Mouse (Mus musculus): ENCODE results near the gene Magi1. TPM values are rescaled to one million over a fixed set of nuclear protein-coding genes. Genes with fewer than 3 reads are reported as not detected.

Magi1 gene
- polyA plus RNA-seq, 1 experiment from 2014 or later = 22.9 TPM

- Histone ChIP-seq H3K9ac (ENCODE audit: low read length) (no peak overlapping the region), H3K9me3 (replicated peaks; ENCODE audit: control insufficient read depth, low read length) (0 out of 2 replicates have a peak, but pooled peaks cover 3% of the 10 kb centered on the region), H3K4me1 (ENCODE audit: control insufficient read depth, insufficient read depth, low read length) (peaks cover 5% of the 10 kb centered on the region; the same call in 1 of the 2 replicates), H3K4me3 (ENCODE audit: low read depth, low read length) (no peak overlapping the region), H3K36me3 (ENCODE audit: control insufficient read depth, insufficient read depth, low read length) (no peaks in the 10 kb centered on the region), H3K27ac (ENCODE audit: low read depth, low read length) (no peak overlapping the region), H3K4me2 (ENCODE audit: low read length) (no peak overlapping the region), H3K27me3 (replicated peaks; ENCODE audit: control insufficient read depth, insufficient read depth, low read length) (no peaks in the 10 kb centered on the region)
- ATAC-seq = no peak
- 80% methylated on average over 3 of the region's 3 CpGs for WGBS
- DNase-seq (ENCODE audit: low spot score) = no peak
Measured at GRCm38 (mm10) chr6:93979241-93979640, 304.5 kb downstream of the Magi1 start.

DNA sequence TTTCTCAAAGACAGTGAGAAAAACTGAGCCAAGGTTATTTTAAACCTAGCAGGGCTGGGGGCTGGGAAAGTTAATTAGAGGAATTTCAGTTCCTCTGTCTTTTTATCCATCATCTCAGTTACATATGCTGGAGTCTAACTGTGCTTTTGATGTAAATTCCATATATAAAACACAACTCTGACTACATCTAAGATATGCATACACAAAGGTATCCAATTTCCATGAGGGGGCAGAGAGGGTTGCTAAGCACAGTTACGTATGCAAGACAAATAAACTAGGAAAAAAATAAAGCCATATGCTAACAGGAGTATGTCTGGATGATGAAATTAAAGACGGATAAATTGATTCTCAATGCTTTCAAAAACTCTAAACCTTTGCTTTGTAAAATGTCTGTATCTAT lies 315.0 kb downstream of the Magi1 start:
- no peaks in the 10 kb centered on the region for H3K36me3 ChIP-seq (ENCODE audit: control insufficient read depth, insufficient read depth, low read length)
- H3K9me3 ChIP-seq (replicated peaks; ENCODE audit: control insufficient read depth, low read length) = no peaks in the 10 kb centered on the region
- H3K4me1 ChIP-seq (ENCODE audit: control insufficient read depth, insufficient read depth, low read length) = no peaks in the 10 kb centered on the region
- no peak for DNase-seq (ENCODE audit: low spot score)
- H3K27ac ChIP-seq (ENCODE audit: low read depth, low read length) = no peak overlapping the region
- H3K4me3 ChIP-seq (ENCODE audit: low read depth, low read length) = no peak overlapping the region
- WGBS = 66% methylated on average over 2 of the region's 2 CpGs
- H3K27me3 ChIP-seq (replicated peaks; ENCODE audit: control insufficient read depth, insufficient read depth, low read length) = no peaks in the 10 kb centered on the region
- H3K4me2 ChIP-seq (ENCODE audit: low read length) = no peak overlapping the region
- no peak for ATAC-seq
- no peak overlapping the region for H3K9ac ChIP-seq (ENCODE audit: low read length)

DNA sequence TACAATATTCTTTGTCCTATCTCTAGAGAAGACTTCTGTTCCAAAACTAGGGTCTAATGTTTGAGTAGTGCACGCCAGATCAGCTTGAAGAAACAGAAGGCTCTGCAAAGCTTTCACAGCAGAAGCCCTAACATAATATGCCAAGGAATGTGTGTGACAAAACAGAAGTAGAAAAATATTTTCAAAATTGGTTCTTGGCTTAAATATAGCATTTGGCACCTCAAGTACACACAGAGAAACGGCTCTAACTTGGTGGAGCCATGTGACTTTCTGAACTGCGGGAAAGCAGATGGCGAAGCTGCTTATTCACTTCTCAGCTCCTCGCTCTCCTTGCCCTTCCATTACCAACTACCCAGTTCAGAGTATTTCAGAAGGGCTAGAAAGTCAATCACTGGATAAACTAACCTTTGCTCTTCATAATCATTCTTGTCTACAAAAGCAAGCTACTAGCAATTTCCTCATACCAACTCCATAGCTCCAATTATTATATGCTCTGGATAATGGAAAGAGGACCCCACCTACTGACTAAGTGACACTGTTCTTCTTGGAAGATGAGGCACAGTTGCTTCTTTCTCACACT lies 320.9 kb downstream of the Magi1 start:
- Histone ChIP-seq H3K4me2 (ENCODE audit: low read length) (no peak overlapping the region), H3K27me3 (replicated peaks; ENCODE audit: control insufficient read depth, insufficient read depth, low read length) (no peaks in the 10 kb centered on the region), H3K36me3 (ENCODE audit: control insufficient read depth, insufficient read depth, low read length) (no peaks in the 10 kb centered on the region), H3K9ac (ENCODE audit: low read length) (no peak overlapping the region), H3K4me3 (ENCODE audit: low read depth, low read length) (no peak overlapping the region), H3K27ac (ENCODE audit: low read depth, low read length) (no peak overlapping the region), H3K9me3 (replicated peaks; ENCODE audit: control insufficient read depth, low read length) (no peaks in the 10 kb centered on the region), H3K4me1 (ENCODE audit: control insufficient read depth, insufficient read depth, low read length) (no peaks in the 10 kb centered on the region)
- ATAC-seq (no peak), DNase-seq (ENCODE audit: low spot score) (peak; percentile 73)
- 81% methylated on average over 5 of the region's 5 CpGs for WGBS

DNA sequence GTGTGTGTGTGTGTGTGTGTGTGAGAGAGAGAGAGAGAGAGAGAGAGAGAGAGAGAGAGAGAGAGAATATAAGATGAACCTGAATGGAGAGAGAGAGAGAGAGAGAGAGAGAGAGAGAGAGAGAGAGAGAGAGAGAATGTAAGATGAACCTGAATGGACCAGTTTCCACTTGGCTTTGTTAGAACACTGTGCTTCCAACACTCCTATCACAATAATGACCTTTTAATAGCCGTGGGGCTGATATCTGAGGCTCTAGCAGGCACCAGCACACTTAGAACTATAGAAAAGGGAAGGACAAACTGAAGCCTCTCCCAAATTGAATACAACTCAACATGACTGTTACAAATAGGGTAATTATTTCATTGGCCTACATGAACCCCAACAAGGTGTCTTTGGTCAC lies 321.9 kb downstream of the Magi1 start:
- H3K4me3 ChIP-seq (ENCODE audit: low read depth, low read length) = no peak overlapping the region
- H3K27ac ChIP-seq (ENCODE audit: low read depth, low read length) = no peak overlapping the region
- H3K9me3 ChIP-seq (replicated peaks; ENCODE audit: control insufficient read depth, low read length) = no peaks in the 10 kb centered on the region
- 57% methylated on average over 1 of the region's 1 CpGs for WGBS
- H3K36me3 ChIP-seq (ENCODE audit: control insufficient read depth, insufficient read depth, low read length) = no peaks in the 10 kb centered on the region
- no peak for DNase-seq (ENCODE audit: low spot score)
- no peaks in the 10 kb centered on the region for H3K27me3 ChIP-seq (replicated peaks; ENCODE audit: control insufficient read depth, insufficient read depth, low read length)
- H3K4me2 ChIP-seq (ENCODE audit: low read length) = no peak overlapping the region
- no peak overlapping the region for H3K9ac ChIP-seq (ENCODE audit: low read length)
- ATAC-seq = no peak
- H3K4me1 ChIP-seq (ENCODE audit: control insufficient read depth, insufficient read depth, low read length) = peaks cover 8% of the 10 kb centered on the region; the same call in 1 of the 2 replicates

DNA sequence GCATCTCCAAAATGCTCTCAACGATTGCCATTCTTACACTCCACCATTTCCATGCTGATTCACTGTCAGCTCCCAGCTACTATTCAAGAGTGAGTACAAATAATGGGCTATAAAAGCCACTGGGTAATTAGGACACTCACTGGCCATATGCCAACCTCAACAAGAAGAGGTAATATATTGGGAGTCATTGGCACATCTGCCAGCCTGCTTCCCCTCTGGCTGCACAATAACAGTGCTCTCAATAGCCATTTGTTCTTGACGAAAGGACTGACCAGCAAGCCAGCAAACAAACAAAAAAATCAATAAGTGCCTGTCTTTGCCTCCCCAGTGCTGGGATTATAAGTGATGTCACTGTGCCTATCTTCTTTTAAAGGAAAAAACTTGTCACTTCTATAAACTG lies 326.5 kb downstream of the Magi1 start:
- Histone ChIP-seq H3K27me3 (replicated peaks; ENCODE audit: control insufficient read depth, insufficient read depth, low read length) (no peaks in the 10 kb centered on the region), H3K4me3 (ENCODE audit: low read depth, low read length) (no peak overlapping the region), H3K9ac (ENCODE audit: low read length) (no peak overlapping the region), H3K4me1 (ENCODE audit: control insufficient read depth, insufficient read depth, low read length) (peaks cover 13% of the 10 kb centered on the region; the same call in 1 of the 2 replicates), H3K36me3 (ENCODE audit: control insufficient read depth, insufficient read depth, low read length) (no peaks in the 10 kb centered on the region), H3K9me3 (replicated peaks; ENCODE audit: control insufficient read depth, low read length) (no peaks in the 10 kb centered on the region), H3K27ac (ENCODE audit: low read depth, low read length) (no peak overlapping the region), H3K4me2 (ENCODE audit: low read length) (no peak overlapping the region)
- ATAC-seq (peak; percentile 71), DNase-seq (ENCODE audit: low spot score) (peak; percentile 76)
- 5% methylated on average over 2 of the region's 2 CpGs for WGBS

DNA sequence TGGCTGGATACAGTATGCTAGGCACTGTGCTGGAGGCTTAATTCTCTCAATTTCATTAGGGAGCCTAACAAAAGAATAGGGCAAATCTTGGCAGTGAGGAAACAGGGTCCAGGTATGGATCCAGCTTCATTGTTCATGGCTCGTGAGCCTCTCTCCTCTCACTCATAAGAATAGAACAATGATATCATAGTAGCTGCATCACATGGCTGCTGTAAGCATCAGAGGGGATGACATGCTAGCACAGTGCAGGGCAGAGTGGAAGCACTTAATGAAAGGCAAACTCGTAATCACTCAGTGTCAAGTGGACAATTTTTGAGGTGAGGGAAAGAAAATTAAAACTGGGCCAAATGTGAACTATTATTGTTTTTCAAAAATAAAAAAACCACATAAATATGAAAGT lies 337.1 kb downstream of the Magi1 start:
- DNase-seq (ENCODE audit: low spot score) = no peak
- Histone ChIP-seq H3K4me3 (ENCODE audit: low read depth, low read length) (no peak overlapping the region), H3K9ac (ENCODE audit: low read length) (no peak overlapping the region), H3K9me3 (replicated peaks; ENCODE audit: control insufficient read depth, low read length) (no peaks in the 10 kb centered on the region), H3K27ac (ENCODE audit: low read depth, low read length) (no peak overlapping the region), H3K4me2 (ENCODE audit: low read length) (no peak overlapping the region), H3K4me1 (ENCODE audit: control insufficient read depth, insufficient read depth, low read length) (no peaks in the 10 kb centered on the region), H3K27me3 (replicated peaks; ENCODE audit: control insufficient read depth, insufficient read depth, low read length) (no peaks in the 10 kb centered on the region), H3K36me3 (ENCODE audit: control insufficient read depth, insufficient read depth, low read length) (no peaks in the 10 kb centered on the region)
- no peak for ATAC-seq
- WGBS = 50% methylated on average over 2 of the region's 2 CpGs

GRCm38 (mm10) chr6:93936359-93936758 lies 347.4 kb downstream of the Magi1 start:
- no peaks in the 10 kb centered on the region for H3K9me3 ChIP-seq (replicated peaks; ENCODE audit: control insufficient read depth, low read length)

GRCm38 (mm10) chr6:93935793-93936192 lies 347.9 kb downstream of the Magi1 start:
- no peak overlapping the region for H3K4me3 ChIP-seq (ENCODE audit: low read depth, low read length)
- no peak overlapping the region for H3K9ac ChIP-seq (ENCODE audit: low read length)
- no peak overlapping the region for H3K4me2 ChIP-seq (ENCODE audit: low read length)
- H3K27me3 ChIP-seq (replicated peaks; ENCODE audit: control insufficient read depth, insufficient read depth, low read length) = no peaks in the 10 kb centered on the region
- no peaks in the 10 kb centered on the region for H3K36me3 ChIP-seq (ENCODE audit: control insufficient read depth, insufficient read depth, low read length)
- no peak overlapping the region for H3K27ac ChIP-seq (ENCODE audit: low read depth, low read length)
- H3K9me3 ChIP-seq (replicated peaks; ENCODE audit: control insufficient read depth, low read length) = no peaks in the 10 kb centered on the region
- no peak for ATAC-seq
- no peak for DNase-seq (ENCODE audit: low spot score)
- H3K4me1 ChIP-seq (ENCODE audit: control insufficient read depth, insufficient read depth, low read length) = no peaks in the 10 kb centered on the region
- 81% methylated on average over 4 of the region's 4 CpGs for WGBS

More at GRCm38 (mm10) chr6:93936359-93936758, 347.4 kb downstream of the Magi1 start:
- DNase-seq (ENCODE audit: low spot score) = no peak
- H3K9ac ChIP-seq (ENCODE audit: low read length) = no peak overlapping the region
- no peaks in the 10 kb centered on the region for H3K36me3 ChIP-seq (ENCODE audit: control insufficient read depth, insufficient read depth, low read length)
- no peak for ATAC-seq
- H3K27ac ChIP-seq (ENCODE audit: low read depth, low read length) = no peak overlapping the region
- no peak overlapping the region for H3K4me2 ChIP-seq (ENCODE audit: low read length)
- no peak overlapping the region for H3K4me3 ChIP-seq (ENCODE audit: low read depth, low read length)
- no peaks in the 10 kb centered on the region for H3K27me3 ChIP-seq (replicated peaks; ENCODE audit: control insufficient read depth, insufficient read depth, low read length)
- H3K4me1 ChIP-seq (ENCODE audit: control insufficient read depth, insufficient read depth, low read length) = no peaks in the 10 kb centered on the region
- 82% methylated on average over 6 of the region's 6 CpGs for WGBS

- no peak overlapping the region for H3K9ac ChIP-seq (ENCODE audit: low read length)
- 81% methylated on average over 2 of the region's 2 CpGs for WGBS
- H3K27ac ChIP-seq (ENCODE audit: low read depth, low read length) = no peak overlapping the region
- no peaks in the 10 kb centered on the region for H3K36me3 ChIP-seq (ENCODE audit: control insufficient read depth, insufficient read depth, low read length)
- no peaks in the 10 kb centered on the region for H3K9me3 ChIP-seq (replicated peaks; ENCODE audit: control insufficient read depth, low read length)
- no peaks in the 10 kb centered on the region for H3K27me3 ChIP-seq (replicated peaks; ENCODE audit: control insufficient read depth, insufficient read depth, low read length)
- DNase-seq (ENCODE audit: low spot score) (no peak), ATAC-seq (no peak)
- no peak overlapping the region for H3K4me3 ChIP-seq (ENCODE audit: low read depth, low read length)
- H3K4me1 ChIP-seq (ENCODE audit: control insufficient read depth, insufficient read depth, low read length) = no peaks in the 10 kb centered on the region
- no peak overlapping the region for H3K4me2 ChIP-seq (ENCODE audit: low read length)
Measured at GRCm38 (mm10) chr6:93934700-93935099, 349.0 kb downstream of the Magi1 start.
